Mouse (Mus musculus): ENCODE data around the gene Dvl2. TPM values are rescaled to one million over a fixed set of nuclear protein-coding genes. Genes with fewer than 3 reads are reported as not detected.

Gene Dvl2
- polyA plus RNA-seq, 1 experiment from 2014 or later, result 21.0 TPM

DNA sequence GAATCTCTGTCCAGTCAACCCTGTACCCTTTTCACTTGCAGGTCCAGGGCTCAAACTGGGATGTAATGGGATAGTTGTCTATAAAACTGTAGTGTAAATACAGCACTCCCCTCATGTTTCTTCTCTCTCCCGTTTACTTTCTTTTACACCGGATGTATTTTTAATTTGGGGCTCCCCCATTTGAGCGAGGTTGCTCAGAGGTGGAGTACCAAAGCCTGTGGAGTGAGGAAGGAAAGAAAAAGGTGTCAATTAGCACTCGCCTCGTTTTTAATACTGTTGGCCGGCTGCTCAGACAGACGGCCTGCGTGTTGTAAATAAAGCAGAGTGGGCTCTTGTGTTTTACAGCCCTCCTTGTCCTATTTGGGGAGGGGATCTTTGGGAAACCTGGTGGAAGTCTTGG lies 729 bp upstream of the Dvl2 start:
- H3K9me3 ChIP-seq (ENCODE audit: control insufficient read depth, low read length), result no peaks in the 10 kb centered on the region
- no peak for ATAC-seq
- H3K4me2 ChIP-seq (ENCODE audit: low read length), result no peak overlapping the region
- WGBS, result 86% methylated on average over 8 of the region's 8 CpGs
- peaks cover 18% of the 10 kb centered on the region for H3K36me3 ChIP-seq (ENCODE audit: control insufficient read depth, insufficient read depth, low read length)
- peak overlapping the region; percentile 60 for H3K27ac ChIP-seq (ENCODE audit: low read depth, low read length)
- no peaks in the 10 kb centered on the region for H3K27me3 ChIP-seq (replicated peaks; ENCODE audit: control insufficient read depth, insufficient read depth, low read length)
- peaks cover 34% of the 10 kb centered on the region for H3K4me1 ChIP-seq (ENCODE audit: control insufficient read depth, insufficient read depth, low read depth, low read length)
- H3K4me3 ChIP-seq (ENCODE audit: low read length), result no peak overlapping the region; the same call in 1 of the 2 replicates
- H3K9ac ChIP-seq (ENCODE audit: low read depth, low read length), result no peak overlapping the region

DNA sequence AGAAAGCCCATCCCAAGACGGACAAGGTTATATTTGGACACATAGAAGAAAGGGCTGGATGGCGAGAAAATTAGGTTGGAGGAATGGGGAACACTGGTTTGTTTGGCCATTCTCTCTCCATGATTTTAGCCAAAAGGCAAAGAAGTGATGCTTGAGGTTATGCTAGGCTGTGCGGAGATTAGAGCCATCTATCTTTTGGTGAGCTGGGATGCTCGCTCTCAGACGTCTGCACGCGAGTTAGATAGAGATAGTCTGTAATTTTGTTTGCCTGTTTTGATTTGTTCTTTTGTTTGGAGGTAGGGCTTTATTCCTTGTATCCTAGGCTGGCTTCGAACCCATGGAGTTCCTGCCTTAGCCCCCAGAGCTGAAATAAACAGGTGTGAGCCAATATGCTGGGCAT lies 764 bp downstream of the Dvl2 start:
- H3K36me3 ChIP-seq (ENCODE audit: control insufficient read depth, insufficient read depth, low read length), result peaks cover 27% of the 10 kb centered on the region
- H3K4me1 ChIP-seq (ENCODE audit: control insufficient read depth, insufficient read depth, low read depth, low read length), result peaks cover 34% of the 10 kb centered on the region
- no peak for ATAC-seq
- no peaks in the 10 kb centered on the region for H3K9me3 ChIP-seq (ENCODE audit: control insufficient read depth, low read length)
- H3K9ac ChIP-seq (ENCODE audit: low read depth, low read length), result peak overlapping the region; percentile 90
- H3K4me3 ChIP-seq (ENCODE audit: low read length), result peak overlapping the region; percentile 75
- peak overlapping the region; percentile 95 for H3K4me2 ChIP-seq (ENCODE audit: low read length)
- H3K27ac ChIP-seq (ENCODE audit: low read depth, low read length), result peak overlapping the region; percentile 98
- H3K27me3 ChIP-seq (replicated peaks; ENCODE audit: control insufficient read depth, insufficient read depth, low read length), result no peaks in the 10 kb centered on the region
- 11% methylated on average over 8 of the region's 8 CpGs for WGBS

DNA sequence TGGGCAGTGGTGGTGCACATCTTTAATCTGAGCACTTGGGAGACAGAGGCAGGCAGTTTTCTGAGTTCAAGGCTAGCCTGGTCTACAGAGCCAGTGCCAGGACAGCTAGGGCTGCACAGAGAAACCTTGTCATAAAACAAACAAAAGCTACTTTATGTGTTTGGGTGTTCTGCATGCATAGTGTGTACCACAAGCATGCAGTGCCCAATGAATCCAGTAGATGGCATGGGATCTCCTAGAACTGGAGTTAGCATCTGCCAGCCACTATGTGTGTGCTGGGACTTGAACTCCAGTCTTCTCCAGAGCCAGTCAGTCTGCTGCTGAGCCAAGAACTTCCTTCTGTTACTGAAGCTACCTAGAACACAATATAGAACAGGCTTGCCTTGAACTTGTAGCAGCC lies 1.5 kb downstream of the Dvl2 start:
- H3K4me1 ChIP-seq (ENCODE audit: control insufficient read depth, insufficient read depth, low read depth, low read length), result peaks cover 34% of the 10 kb centered on the region
- no peak overlapping the region for H3K27ac ChIP-seq (ENCODE audit: low read depth, low read length)
- no peak for ATAC-seq

DNA sequence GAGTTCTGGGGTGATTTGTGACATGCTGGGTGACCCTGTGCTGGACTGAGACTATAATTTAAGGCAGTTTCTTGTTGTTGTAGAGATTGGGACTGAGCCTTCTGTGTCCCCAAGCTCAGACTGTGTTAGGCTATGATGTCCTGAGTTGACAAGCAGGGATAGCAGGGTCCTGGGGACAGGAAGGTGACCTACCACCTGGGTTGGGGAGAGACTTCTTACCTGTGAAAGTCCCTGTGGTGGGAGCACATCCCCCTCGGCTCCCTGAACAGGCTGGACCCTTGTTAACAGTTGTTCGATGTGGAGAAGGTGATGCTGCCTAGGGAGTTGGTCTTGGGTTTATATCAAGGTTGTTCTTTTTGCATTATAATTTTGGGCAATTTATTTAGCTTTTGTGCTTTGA lies 2.1 kb downstream of the Dvl2 start:
- H3K4me2 ChIP-seq (ENCODE audit: low read length), result peak overlapping the region; percentile 95
- no peaks in the 10 kb centered on the region for H3K27me3 ChIP-seq (replicated peaks; ENCODE audit: control insufficient read depth, insufficient read depth, low read length)
- ATAC-seq, result no peak
- no peak overlapping the region for H3K27ac ChIP-seq (ENCODE audit: low read depth, low read length)
- peaks cover 38% of the 10 kb centered on the region for H3K36me3 ChIP-seq (ENCODE audit: control insufficient read depth, insufficient read depth, low read length)
- no peaks in the 10 kb centered on the region for H3K9me3 ChIP-seq (ENCODE audit: control insufficient read depth, low read length)
- no peak overlapping the region for H3K9ac ChIP-seq (ENCODE audit: low read depth, low read length)
- peak overlapping the region; percentile 75; the same call in 1 of the 2 replicates for H3K4me3 ChIP-seq (ENCODE audit: low read length)
- WGBS, result 87% methylated on average over 2 of the region's 2 CpGs
- peaks cover 32% of the 10 kb centered on the region for H3K4me1 ChIP-seq (ENCODE audit: control insufficient read depth, insufficient read depth, low read depth, low read length)

More for the DNA sequence above, 1.5 kb downstream of the Dvl2 start:
- Histone ChIP-seq H3K9ac (ENCODE audit: low read depth, low read length) (no peak overlapping the region), H3K9me3 (ENCODE audit: control insufficient read depth, low read length) (no peaks in the 10 kb centered on the region), H3K36me3 (ENCODE audit: control insufficient read depth, insufficient read depth, low read length) (peaks cover 32% of the 10 kb centered on the region), H3K4me2 (ENCODE audit: low read length) (peak overlapping the region; percentile 95), H3K4me3 (ENCODE audit: low read length) (peak overlapping the region; percentile 75), H3K27me3 (replicated peaks; ENCODE audit: control insufficient read depth, insufficient read depth, low read length) (no peaks in the 10 kb centered on the region)

DNA sequence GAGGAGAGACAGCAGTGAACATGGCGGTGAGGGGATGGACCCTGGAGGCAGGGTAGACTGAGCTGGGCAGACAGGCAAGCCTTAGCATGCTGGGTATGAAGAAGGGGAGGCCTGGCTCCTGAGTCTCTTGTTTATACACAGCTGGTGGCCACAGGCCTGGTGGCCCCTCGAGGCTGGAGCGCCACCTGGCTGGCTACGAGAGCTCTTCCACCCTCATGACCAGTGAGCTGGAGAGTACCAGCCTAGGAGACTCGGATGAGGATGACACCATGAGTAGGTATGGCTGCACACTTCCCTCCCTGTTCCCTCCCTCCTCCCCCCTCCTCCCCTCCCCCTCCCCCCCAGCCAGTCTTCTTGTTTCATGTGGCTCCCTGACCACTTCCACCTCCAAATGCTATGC lies 5.1 kb downstream of the Dvl2 start:
- Histone ChIP-seq H3K27me3 (replicated peaks; ENCODE audit: control insufficient read depth, insufficient read depth, low read length) (no peaks in the 10 kb centered on the region), H3K4me3 (ENCODE audit: low read length) (no peak overlapping the region), H3K27ac (ENCODE audit: low read depth, low read length) (no peak overlapping the region), H3K9ac (ENCODE audit: low read depth, low read length) (no peak overlapping the region), H3K4me1 (ENCODE audit: control insufficient read depth, insufficient read depth, low read depth, low read length) (peaks cover 25% of the 10 kb centered on the region), H3K9me3 (ENCODE audit: control insufficient read depth, low read length) (no peaks in the 10 kb centered on the region), H3K4me2 (ENCODE audit: low read length) (no peak overlapping the region), H3K36me3 (ENCODE audit: control insufficient read depth, insufficient read depth, low read length) (peaks cover 50% of the 10 kb centered on the region)
- ATAC-seq, result no peak
- WGBS, result 58% methylated on average over 5 of the region's 5 CpGs

DNA sequence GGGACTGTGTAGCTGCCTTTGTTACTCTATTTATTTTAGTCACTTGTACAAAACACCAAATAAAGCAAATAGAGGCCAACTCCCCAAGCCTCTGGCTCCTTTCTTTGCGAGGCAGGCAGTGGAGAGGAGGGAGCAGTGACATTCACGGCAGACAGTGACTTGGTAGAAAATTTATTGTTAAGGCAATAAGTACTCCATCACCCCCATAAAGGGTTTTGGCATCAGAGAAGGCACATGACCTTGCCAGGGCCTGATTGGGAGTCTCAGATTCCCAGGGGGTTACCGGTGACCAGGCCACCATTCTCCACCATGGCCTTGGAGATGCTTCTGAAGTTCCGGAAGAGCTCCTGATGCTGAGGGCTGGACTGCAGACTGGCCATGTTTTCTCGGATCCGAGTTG lies 9.6 kb downstream of the Dvl2 start:
- no peak for ATAC-seq
- Histone ChIP-seq H3K4me2 (ENCODE audit: low read length) (no peak overlapping the region), H3K9ac (ENCODE audit: low read depth, low read length) (no peak overlapping the region), H3K27ac (ENCODE audit: low read depth, low read length) (no peak overlapping the region), H3K36me3 (ENCODE audit: control insufficient read depth, insufficient read depth, low read length) (peaks cover 69% of the 10 kb centered on the region), H3K4me3 (ENCODE audit: low read length) (no peak overlapping the region), H3K4me1 (ENCODE audit: control insufficient read depth, insufficient read depth, low read depth, low read length) (peaks cover 7% of the 10 kb centered on the region), H3K27me3 (replicated peaks; ENCODE audit: control insufficient read depth, insufficient read depth, low read length) (no peaks in the 10 kb centered on the region), H3K9me3 (ENCODE audit: control insufficient read depth, low read length) (no peaks in the 10 kb centered on the region)
- 94% methylated on average over 6 of the region's 6 CpGs for WGBS

DNA sequence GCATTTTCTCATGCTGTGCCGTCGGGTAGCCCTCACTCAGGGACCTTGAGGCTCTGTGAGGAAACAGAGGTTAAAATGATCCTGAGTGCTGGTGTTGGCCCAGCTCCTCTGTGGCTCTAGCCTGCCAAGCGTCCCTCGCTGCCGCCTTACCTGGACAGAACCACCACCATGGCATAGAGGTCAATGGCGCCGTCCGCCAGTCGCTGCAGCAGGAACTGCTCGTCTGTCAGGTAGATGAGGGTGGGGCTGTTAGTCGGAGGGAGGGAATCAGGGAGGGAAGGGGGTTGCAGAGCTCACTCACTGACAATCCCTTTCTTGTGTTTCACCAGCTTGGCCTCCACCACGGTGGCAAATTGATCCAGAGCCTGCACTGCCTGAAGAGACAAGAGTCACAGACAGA lies 10.2 kb downstream of the Dvl2 start:
- no peaks in the 10 kb centered on the region for H3K9me3 ChIP-seq (ENCODE audit: control insufficient read depth, low read length)
- 88% methylated on average over 10 of the region's 12 CpGs for WGBS
- no peak overlapping the region for H3K9ac ChIP-seq (ENCODE audit: low read depth, low read length)
- no peak overlapping the region for H3K4me2 ChIP-seq (ENCODE audit: low read length)
- H3K4me1 ChIP-seq (ENCODE audit: control insufficient read depth, insufficient read depth, low read depth, low read length), result peaks cover 7% of the 10 kb centered on the region
- H3K4me3 ChIP-seq (ENCODE audit: low read length), result no peak overlapping the region
- H3K27me3 ChIP-seq (replicated peaks; ENCODE audit: control insufficient read depth, insufficient read depth, low read length), result no peaks in the 10 kb centered on the region
- peaks cover 69% of the 10 kb centered on the region for H3K36me3 ChIP-seq (ENCODE audit: control insufficient read depth, insufficient read depth, low read length)
- ATAC-seq, result no peak
- no peak overlapping the region for H3K27ac ChIP-seq (ENCODE audit: low read depth, low read length)

DNA sequence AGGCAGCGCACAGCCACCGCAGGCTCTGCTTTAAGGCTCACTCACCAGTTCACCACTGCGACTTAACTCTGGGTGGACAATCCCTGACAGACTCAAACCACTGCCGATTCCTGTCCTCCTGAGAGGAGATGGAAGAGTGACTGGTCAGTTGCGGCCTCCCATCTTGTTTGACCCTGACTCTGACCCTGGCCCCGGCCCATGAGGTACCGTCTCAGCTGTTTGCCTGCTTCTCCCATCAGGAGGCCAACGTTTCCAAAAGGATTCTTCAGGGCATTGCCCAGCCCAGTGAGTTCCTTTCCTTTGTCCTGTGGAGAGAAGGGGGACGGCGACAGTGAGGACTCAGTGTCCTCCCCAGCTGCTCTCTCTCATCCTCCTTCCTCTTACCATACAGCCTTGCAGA lies 10.6 kb downstream of the Dvl2 start:
- no peak for ATAC-seq
- 75% methylated on average over 10 of the region's 10 CpGs for WGBS
- H3K9me3 ChIP-seq (ENCODE audit: control insufficient read depth, low read length), result no peaks in the 10 kb centered on the region
- H3K4me3 ChIP-seq (ENCODE audit: low read length), result no peak overlapping the region
- peaks cover 7% of the 10 kb centered on the region for H3K4me1 ChIP-seq (ENCODE audit: control insufficient read depth, insufficient read depth, low read depth, low read length)
- no peak overlapping the region for H3K27ac ChIP-seq (ENCODE audit: low read depth, low read length)
- H3K4me2 ChIP-seq (ENCODE audit: low read length), result no peak overlapping the region
- H3K9ac ChIP-seq (ENCODE audit: low read depth, low read length), result no peak overlapping the region
- peaks cover 66% of the 10 kb centered on the region for H3K36me3 ChIP-seq (ENCODE audit: control insufficient read depth, insufficient read depth, low read length)
- no peaks in the 10 kb centered on the region for H3K27me3 ChIP-seq (replicated peaks; ENCODE audit: control insufficient read depth, insufficient read depth, low read length)

DNA sequence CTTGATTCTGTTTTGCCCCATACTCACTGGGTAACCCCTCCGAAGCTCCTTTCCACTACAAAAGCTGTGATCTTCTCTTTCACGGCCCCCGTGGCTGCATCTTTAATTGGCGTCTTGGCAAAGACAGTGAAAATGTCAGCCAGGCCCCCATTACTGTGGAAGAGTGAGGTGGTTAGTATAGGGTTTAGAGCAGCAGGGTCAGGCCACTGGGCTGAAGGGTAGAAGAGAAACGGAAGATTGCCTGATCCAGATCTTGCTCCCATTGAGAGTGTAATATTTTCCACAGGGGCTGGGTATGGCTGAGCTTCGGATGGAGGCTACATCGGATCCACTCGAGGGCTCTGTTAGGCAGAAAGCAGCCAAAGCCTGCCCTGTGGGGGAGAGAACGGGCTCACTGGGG lies 12.5 kb downstream of the Dvl2 start:
- no peak overlapping the region for H3K9ac ChIP-seq (ENCODE audit: low read depth, low read length)
- H3K4me1 ChIP-seq (ENCODE audit: control insufficient read depth, insufficient read depth, low read depth, low read length), result peaks cover 15% of the 10 kb centered on the region
- no peak overlapping the region for H3K27ac ChIP-seq (ENCODE audit: low read depth, low read length)
- H3K27me3 ChIP-seq (replicated peaks; ENCODE audit: control insufficient read depth, insufficient read depth, low read length), result no peaks in the 10 kb centered on the region
- H3K4me3 ChIP-seq (ENCODE audit: low read length), result no peak overlapping the region
- no peaks in the 10 kb centered on the region for H3K9me3 ChIP-seq (ENCODE audit: control insufficient read depth, low read length)
- WGBS, result 89% methylated on average over 9 of the region's 9 CpGs
- no peak for ATAC-seq
- H3K4me2 ChIP-seq (ENCODE audit: low read length), result no peak overlapping the region
- peaks cover 48% of the 10 kb centered on the region for H3K36me3 ChIP-seq (ENCODE audit: control insufficient read depth, insufficient read depth, low read length)

DNA sequence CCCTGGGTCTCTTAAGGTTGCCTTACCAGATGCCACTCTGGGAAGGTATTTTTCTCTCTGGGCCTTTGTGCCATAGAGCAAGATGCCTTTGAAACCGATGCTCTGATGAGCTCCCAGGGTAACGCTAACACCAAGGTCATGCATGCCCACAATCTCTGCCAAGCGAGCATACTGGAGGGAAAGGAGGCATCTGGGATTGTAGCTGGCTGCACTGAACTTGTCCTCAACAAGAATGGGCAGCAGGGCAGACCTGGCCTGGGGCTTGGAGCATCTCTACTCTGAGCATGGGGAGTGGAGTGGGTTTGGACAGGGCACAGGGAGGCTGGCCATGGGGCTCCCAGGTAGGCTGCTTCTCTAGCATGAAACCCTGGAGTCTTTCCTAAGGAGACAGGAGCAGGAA lies 13.0 kb downstream of the Dvl2 start:
- Histone ChIP-seq H3K4me1 (ENCODE audit: control insufficient read depth, insufficient read depth, low read depth, low read length) (peaks cover 17% of the 10 kb centered on the region), H3K4me2 (ENCODE audit: low read length) (no peak overlapping the region), H3K4me3 (ENCODE audit: low read length) (no peak overlapping the region), H3K27me3 (replicated peaks; ENCODE audit: control insufficient read depth, insufficient read depth, low read length) (no peaks in the 10 kb centered on the region), H3K9ac (ENCODE audit: low read depth, low read length) (no peak overlapping the region), H3K36me3 (ENCODE audit: control insufficient read depth, insufficient read depth, low read length) (peaks cover 43% of the 10 kb centered on the region), H3K9me3 (ENCODE audit: control insufficient read depth, low read length) (no peaks in the 10 kb centered on the region), H3K27ac (ENCODE audit: low read depth, low read length) (no peak overlapping the region)
- no peak for ATAC-seq
- 74% methylated on average over 3 of the region's 3 CpGs for WGBS
